Mouse (Mus musculus) cerebellum, adult 2 months (tissue): Measurements from ENCODE around the gene Sh2d3c. TPM values are rescaled to one million over a fixed set of nuclear protein-coding genes. Genes with fewer than 3 reads are reported as not detected.
A peak's percentile ranks its signal among the peaks of the same experiment; 100 is the strongest.

Experiments
- DNase-seq, 2 experiments: peaks; one replicate each; pipeline ENCODE4 v3.0.0; 2021
- H3K27ac ChIP-seq: fragments of 200-500 bp; 2 replicates; pipeline ENCODE4 v1.5.1; 2012; ENCODE audit warnings: low read length, control low read depth, inconsistent platforms; ENCODE audit not compliant: insufficient read depth
- H3K27me3 ChIP-seq: fragments of 200-500 bp; 2 replicates; pipeline ENCODE4 v1.6.1; 2012; ENCODE audit warnings: inconsistent platforms, mild to moderate bottlenecking, low read length, moderate library complexity; ENCODE audit not compliant: control insufficient read depth, insufficient read depth
- H3K4me1 ChIP-seq: fragments of 200-500 bp; 2 replicates; pipeline ENCODE4 v1.6.1; 2011; ENCODE audit warnings: low read length; ENCODE audit not compliant: control insufficient read depth, insufficient read depth
- H3K4me3 ChIP-seq: fragments of 200-500 bp; replicated peaks from 2 replicates; pipeline ENCODE3; 2011; ENCODE audit warnings: mild to moderate bottlenecking, low read depth, low read length, control low read depth; ENCODE audit not compliant: insufficient read depth
- CTCF ChIP-seq: fragments of 200-500 bp; IDR thresholded peaks from 2 replicates; pipeline ENCODE4 v1.5.1; 2011; ENCODE audit warnings: low read depth, mild to moderate bottlenecking, control low read depth, low read length, moderate library complexity, borderline replicate concordance; ENCODE audit not compliant: insufficient read depth
- POLR2A ChIP-seq: fragments of 200-500 bp; IDR thresholded peaks from 2 replicates; pipeline ENCODE4 v1.6.1; 2011; ENCODE audit warnings: low read length, control low read depth, borderline replicate concordance; ENCODE audit not compliant: insufficient read depth
- WGBS: fragments of 180-500 bp; shearing (Covaris S2); methylation state at CpG from one replicate; pipeline ENCODE4 v1.1.7; 2018; 5-methylcytosine and 5-hydroxymethylcytosine counted together
- polyA plus RNA-seq: library from polyadenylated mRNA; depleted of rRNA; stranded (reverse); fragments of >200 nt; gene quantifications from 2 replicates; pipeline ENCODE4 v1.2.3, GENCODE M21; 2012; rRNA removed

Gene Sh2d3c
- polyA plus RNA-seq, 1 experiment, result 47.0 TPM

GRCm38 (mm10) chr2:32795748-32796418 lies 75.0 kb downstream of the Sh2d3c start:
- Histone ChIP-seq H3K4me1 (peaks cover 23% of the 10 kb centered on the region), H3K27ac (peak overlapping the region; percentile 44), H3K27me3 (no peaks in the 10 kb centered on the region), H3K4me3 (no peak overlapping the region)
- TF ChIP-seq CTCF, result no peak
- TF ChIP-seq POLR2A, result no peak
- WGBS, result 16% methylated on average over 13 of the region's 13 CpGs
- peak; percentile 62 to 63 for DNase-seq

- H3K27me3 ChIP-seq, result no peaks in the 10 kb centered on the region
- no peak for DNase-seq
- no peak overlapping the region for H3K4me3 ChIP-seq
- peak overlapping the region; percentile 34; the same call in 1 of the 2 replicates for H3K27ac ChIP-seq
- WGBS, result 52% methylated on average over 10 of the region's 10 CpGs
- no peak for TF ChIP-seq POLR2A
- TF ChIP-seq CTCF, result no peak
- peaks cover 23% of the 10 kb centered on the region for H3K4me1 ChIP-seq
Observed at GRCm38 (mm10) chr2:32798251-32798962, 77.6 kb downstream of the Sh2d3c start.

Other genes starting within 250 kb of the Sh2d3c start
- gene Fam102a, start 185.7 kb upstream of the Sh2d3c start, polyA plus RNA-seq, result 38.1 and 40.2 TPM in 2 replicates
- 131 and 137 TPM in 2 replicates for gene Dpm2, start 150.2 kb upstream of the Sh2d3c start, polyA plus RNA-seq
- 25.2 and 28.4 TPM in 2 replicates for gene Pip5kl1, start 146.3 kb upstream of the Sh2d3c start, polyA plus RNA-seq
- 0.59 and 0.60 TPM in 2 replicates for gene 9430097D07Rik, start 145.4 kb upstream of the Sh2d3c start, polyA plus RNA-seq
- 91.4 and 101 TPM in 2 replicates for gene St6galnac4, start 134.0 kb upstream of the Sh2d3c start, polyA plus RNA-seq
- 89.5 TPM in 2 replicates for gene St6galnac6, start 121.3 kb upstream of the Sh2d3c start, polyA plus RNA-seq
- 127 and 132 TPM in 2 replicates for gene Ak1, start 99.3 kb upstream of the Sh2d3c start, polyA plus RNA-seq
- gene Eng, start 74.5 kb upstream of the Sh2d3c start, polyA plus RNA-seq, result 28.0 and 31.6 TPM in 2 replicates
- gene Fpgs, start 16.9 kb upstream of the Sh2d3c start, polyA plus RNA-seq, result 19.2 and 19.7 TPM in 2 replicates
- gene Cdk9, start 8.0 kb upstream of the Sh2d3c start, polyA plus RNA-seq, result 170 and 186 TPM in 2 replicates
- gene 6330409D20Rik, start 20.0 kb downstream of the Sh2d3c start, polyA plus RNA-seq, result 5.6 and 7.7 TPM in 2 replicates
- 41.6 and 43.8 TPM in 2 replicates for gene Tor2a, start 36.2 kb downstream of the Sh2d3c start, polyA plus RNA-seq
- 2.0 and 2.6 TPM in 2 replicates for gene Ttc16, start 54.6 kb downstream of the Sh2d3c start, polyA plus RNA-seq
- gene Ptrh1, start 54.7 kb downstream of the Sh2d3c start, polyA plus RNA-seq, result 7.4 and 8.5 TPM in 2 replicates
- gene Cfap157, start 63.4 kb downstream of the Sh2d3c start, polyA plus RNA-seq, result 0.70 and 1.7 TPM in 2 replicates
- gene Stxbp1, start 126.2 kb downstream of the Sh2d3c start, polyA plus RNA-seq, result 889 and 932 TPM in 2 replicates
- 23.9 and 24.5 TPM in 2 replicates for gene Fam129b, start 155.1 kb downstream of the Sh2d3c start, polyA plus RNA-seq
- 257 and 289 TPM in 2 replicates for gene Rpl12, start 240.5 kb downstream of the Sh2d3c start, polyA plus RNA-seq
- 32.8 and 36.7 TPM in 2 replicates for gene Lrsam1, start 240.6 kb downstream of the Sh2d3c start, polyA plus RNA-seq